Mouse (Mus musculus) lung, postnatal 0 days (tissue): ENCODE results near the gene Hexim2. TPM values are rescaled to one million over a fixed set of nuclear protein-coding genes. Genes with fewer than 3 reads are reported as not detected.
A peak's percentile ranks its signal among the peaks of the same experiment; 100 is the strongest.

Experiments
- ATAC-seq: fragments of 200-750 bp; cut with Nextera tagmentation; 2 replicates; pipeline ENCODE4 v1.8.0; 2017; ENCODE audit warnings: moderate library complexity
- DNase-seq: peaks from one replicate; pipeline ENCODE4 v3.0.0-alpha.2; 2016; ENCODE audit warnings: low spot score
- H3K27ac ChIP-seq: fragments of 300-500 bp; sonication (generic); 2 replicates; pipeline ENCODE4 v1.5.1; 2014; ENCODE audit warnings: antibody characterized with exemption, mild to moderate bottlenecking, low read length, mixed read lengths
- H3K27me3 ChIP-seq: fragments of 300-500 bp; sonication (generic); replicated peaks from 2 replicates; pipeline ENCODE4 v1.6.1; 2014; ENCODE audit warnings: low read length, mixed read lengths; ENCODE audit not compliant: insufficient read depth
- H3K36me3 ChIP-seq: fragments of 300-500 bp; sonication (generic); 2 replicates; pipeline ENCODE4 v1.6.1; 2014; ENCODE audit warnings: low read length, mixed read lengths; ENCODE audit not compliant: insufficient read depth
- H3K4me1 ChIP-seq: fragments of 300-500 bp; sonication (generic); 2 replicates; pipeline ENCODE4 v1.6.1; 2014; ENCODE audit warnings: antibody characterized with exemption, low read depth, low read length, mixed read lengths; ENCODE audit not compliant: insufficient read depth
- H3K4me2 ChIP-seq: fragments of 300-500 bp; sonication (generic); replicated peaks from 2 replicates; pipeline ENCODE4 v1.6.1; 2014; ENCODE audit warnings: low read depth, mild to moderate bottlenecking, low read length, moderate library complexity, mixed read lengths
- H3K4me3 ChIP-seq: fragments of 300-500 bp; sonication (generic); 2 replicates; pipeline ENCODE4 v1.5.1; 2014; ENCODE audit warnings: low read depth, low read length
- H3K9ac ChIP-seq: fragments of 300-500 bp; sonication (generic); replicated peaks from 2 replicates; pipeline ENCODE4 v1.6.1; 2014; ENCODE audit warnings: low read depth, mild to moderate bottlenecking
- H3K9me3 ChIP-seq: fragments of 300-500 bp; sonication (generic); 2 replicates; pipeline ENCODE4 v1.6.1; 2016; ENCODE audit warnings: low read length, mixed read lengths
- CTCF ChIP-seq: IDR thresholded peaks from 2 replicates; pipeline ENCODE4 v1.5.1; 2016; ENCODE audit warnings: antibody characterized with exemption, mild to moderate bottlenecking
- EP300 ChIP-seq: IDR thresholded peaks from 2 replicates; pipeline ENCODE4 v1.6.1; 2016; ENCODE audit warnings: antibody characterized with exemption, mild to moderate bottlenecking, control low read depth
- WGBS: fragments of 180-500 bp; shearing (Covaris S2); extraction: QIAGEN DNeasy Blood & Tissue Kit; methylation state at CpG from one replicate; pipeline ENCODE4 v1.1.7; 2014; 5-methylcytosine and 5-hydroxymethylcytosine counted together
- polyA plus RNA-seq: library from polyadenylated mRNA; unstranded; fragments of >200 nt; fragmentation: Nextera tagmentation; extraction: Ambion mirVana; gene quantifications from 2 replicates; pipeline ENCODE4 v1.2.1, GENCODE M21; 2015

The Hexim2 gene
- polyA plus RNA-seq, 1 experiment from 2014 or later: 6.2 TPM

DNA sequence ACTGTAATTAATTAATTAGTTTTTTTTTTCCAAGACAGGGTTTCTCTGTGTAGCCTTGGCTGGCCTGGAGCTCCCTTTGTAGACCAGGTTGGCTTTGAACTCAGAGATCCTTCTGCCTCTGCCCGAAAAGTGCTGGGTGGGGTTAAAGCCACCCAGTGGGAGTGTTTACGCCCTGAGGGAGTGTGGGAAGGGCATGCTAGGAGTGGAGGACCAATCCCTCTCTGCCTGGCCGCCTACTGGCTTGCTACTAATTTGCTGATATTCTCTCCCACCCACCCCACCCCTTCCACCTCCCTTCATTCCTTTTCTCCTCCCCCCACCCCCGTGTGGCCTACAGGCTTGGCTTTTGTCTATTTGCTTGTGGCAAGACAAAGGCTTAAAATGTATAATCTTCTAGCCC is 25.8 kb upstream of the Hexim2 start:
- no peak overlapping the region for H3K4me2 ChIP-seq
- H3K9me3 ChIP-seq: no peaks in the 10 kb centered on the region
- no peak for TF ChIP-seq EP300
- TF ChIP-seq CTCF: no peak
- H3K36me3 ChIP-seq: 0 out of 2 replicates have a peak, but pooled peaks cover 4% of the 10 kb centered on the region
- H3K9ac ChIP-seq: no peak overlapping the region
- peaks cover 10% of the 10 kb centered on the region for H3K4me1 ChIP-seq
- H3K27me3 ChIP-seq: no peaks in the 10 kb centered on the region
- no peak overlapping the region for H3K27ac ChIP-seq
- no peak overlapping the region for H3K4me3 ChIP-seq
- DNase-seq: no peak
- no peak for ATAC-seq
- WGBS: 69% methylated on average over 4 of the region's 4 CpGs

DNA sequence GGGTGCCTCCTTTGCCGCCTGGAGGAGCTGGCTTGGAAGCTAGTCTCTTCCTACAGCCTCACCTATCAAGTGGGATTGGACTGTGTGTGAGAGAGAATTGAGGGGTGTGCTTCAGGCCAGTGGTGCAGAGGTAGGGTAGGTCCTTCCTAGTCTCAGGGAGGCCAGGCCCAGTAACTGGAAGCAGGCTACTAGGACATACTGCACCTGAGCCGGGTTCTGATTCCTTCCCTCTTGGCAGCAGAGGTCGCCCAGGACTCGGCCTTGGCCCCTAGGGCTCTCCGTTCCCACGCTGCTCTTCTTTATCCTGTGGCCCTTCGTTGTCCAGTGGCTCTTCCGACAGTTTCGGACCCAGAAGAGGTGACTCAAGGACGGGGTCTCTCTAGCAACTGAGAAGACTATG is 20.9 kb upstream of the Hexim2 start:
- H3K9me3 ChIP-seq: no peaks in the 10 kb centered on the region
- peak overlapping the region; percentile 43 for H3K9ac ChIP-seq
- no peak for TF ChIP-seq CTCF
- TF ChIP-seq EP300: no peak
- WGBS: 21% methylated on average over 10 of the region's 10 CpGs
- no peaks in the 10 kb centered on the region for H3K27me3 ChIP-seq
- ATAC-seq (no peak), DNase-seq (no peak)
- H3K36me3 ChIP-seq: no peaks in the 10 kb centered on the region
- peak overlapping the region; percentile 37; the same call in 1 of the 2 replicates for H3K4me3 ChIP-seq
- peak overlapping the region; percentile 75 for H3K4me2 ChIP-seq
- H3K27ac ChIP-seq: peak overlapping the region; percentile 66; the same call in 1 of the 2 replicates
- peaks cover 17% of the 10 kb centered on the region; the same call in 1 of the 2 replicates for H3K4me1 ChIP-seq

DNA sequence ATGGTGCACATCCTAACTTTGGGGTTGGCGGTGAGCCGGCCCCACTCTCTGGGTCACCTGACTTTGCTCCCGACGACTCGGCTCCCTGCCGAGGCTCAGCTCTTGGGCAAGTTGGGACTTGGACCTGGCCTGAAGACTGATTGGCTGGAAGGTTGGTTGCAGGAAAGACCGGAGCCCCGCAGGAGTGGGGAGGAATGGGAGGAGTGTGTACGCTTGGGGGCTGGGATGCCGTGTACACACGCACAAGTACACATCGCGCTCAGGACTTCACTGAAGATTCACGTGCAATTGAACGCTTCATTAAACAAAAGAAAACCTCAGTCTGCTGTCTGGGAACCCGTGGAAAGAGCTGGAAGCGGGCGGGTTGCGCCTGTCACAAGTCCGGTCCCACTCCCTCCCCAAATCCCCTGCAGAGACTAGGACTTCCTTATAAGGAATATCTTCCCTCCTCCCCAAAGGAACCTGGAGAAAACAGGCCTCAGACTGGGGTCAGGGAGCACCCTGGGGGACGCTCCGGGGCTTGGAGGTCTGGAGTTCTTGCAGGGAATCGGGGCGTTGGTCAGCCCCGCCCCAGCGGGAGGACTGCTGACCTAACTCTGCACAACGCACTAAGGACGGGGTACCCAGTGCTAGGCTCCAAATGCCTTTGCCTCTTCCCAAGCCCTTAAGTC is 20.2 kb upstream of the Hexim2 start:
- H3K27ac ChIP-seq: peak overlapping the region; percentile 66; the same call in 1 of the 2 replicates
- H3K4me3 ChIP-seq: peak overlapping the region; percentile 37
- peak; percentile 22 for ATAC-seq
- peaks cover 17% of the 10 kb centered on the region; the same call in 1 of the 2 replicates for H3K4me1 ChIP-seq
- no peaks in the 10 kb centered on the region for H3K36me3 ChIP-seq
- no peaks in the 10 kb centered on the region for H3K9me3 ChIP-seq
- DNase-seq: peak; percentile 82
- peak overlapping the region; percentile 43 for H3K9ac ChIP-seq
- TF ChIP-seq EP300: no peak
- no peak for TF ChIP-seq CTCF
- no peaks in the 10 kb centered on the region for H3K27me3 ChIP-seq
- WGBS: 2% methylated on average over 28 of the region's 28 CpGs
- peak overlapping the region; percentile 75 for H3K4me2 ChIP-seq

DNA sequence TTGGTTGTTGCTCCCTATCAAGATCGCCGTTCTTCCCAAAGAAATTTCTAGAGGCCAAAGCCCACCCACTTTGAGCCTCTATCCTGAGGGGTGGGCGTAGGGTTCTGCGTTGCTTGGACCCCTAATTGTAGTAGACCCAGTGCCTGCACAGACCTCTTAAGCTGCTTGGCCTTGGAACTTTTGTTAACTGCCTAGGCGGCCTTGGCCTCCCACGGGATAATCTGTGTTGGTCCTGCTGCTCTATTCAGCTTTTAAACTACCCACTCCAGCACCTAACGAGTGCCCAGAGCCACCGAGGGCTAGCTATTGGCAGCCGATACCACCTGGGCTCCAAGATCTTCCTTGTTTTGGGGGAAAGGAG is 19.7 kb upstream of the Hexim2 start:
- ATAC-seq: no peak
- DNase-seq: no peak
- H3K9ac ChIP-seq: peak overlapping the region; percentile 43
- H3K36me3 ChIP-seq: no peaks in the 10 kb centered on the region
- peak overlapping the region; percentile 37 for H3K4me3 ChIP-seq
- peaks cover 17% of the 10 kb centered on the region; the same call in 1 of the 2 replicates for H3K4me1 ChIP-seq
- H3K4me2 ChIP-seq: peak overlapping the region; percentile 75
- no peaks in the 10 kb centered on the region for H3K9me3 ChIP-seq
- peak overlapping the region; percentile 66; the same call in 1 of the 2 replicates for H3K27ac ChIP-seq
- TF ChIP-seq CTCF (no peak), EP300 (no peak)
- WGBS: 27% methylated on average over 9 of the region's 9 CpGs
- no peaks in the 10 kb centered on the region for H3K27me3 ChIP-seq

DNA sequence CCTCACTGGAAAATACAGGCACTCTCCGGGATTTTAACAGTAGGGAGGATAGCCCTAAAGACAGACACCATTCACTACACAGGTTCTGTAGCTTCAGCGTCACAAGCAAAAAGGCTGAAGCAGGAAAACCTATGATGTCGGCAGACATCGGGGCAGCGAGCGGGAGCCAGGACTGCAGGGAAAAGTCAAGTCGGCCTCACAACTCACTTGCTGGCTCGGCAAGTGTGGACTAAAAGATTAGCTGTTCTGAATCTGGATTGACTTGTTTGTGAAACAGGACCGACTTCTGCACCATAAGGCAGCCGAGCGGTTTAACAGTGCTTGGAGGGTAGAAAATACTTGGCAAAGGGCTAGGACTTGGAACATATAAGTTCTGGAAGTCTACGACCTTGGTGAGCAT is 19.2 kb upstream of the Hexim2 start:
- Histone ChIP-seq H3K36me3 (no peaks in the 10 kb centered on the region), H3K4me3 (no peak overlapping the region), H3K4me2 (no peak overlapping the region), H3K4me1 (peaks cover 17% of the 10 kb centered on the region; the same call in 1 of the 2 replicates), H3K9me3 (no peaks in the 10 kb centered on the region), H3K9ac (no peak overlapping the region), H3K27me3 (no peaks in the 10 kb centered on the region), H3K27ac (no peak overlapping the region)
- no peak for TF ChIP-seq EP300
- WGBS: 48% methylated on average over 12 of the region's 12 CpGs
- ATAC-seq: no peak
- no peak for DNase-seq

DNA sequence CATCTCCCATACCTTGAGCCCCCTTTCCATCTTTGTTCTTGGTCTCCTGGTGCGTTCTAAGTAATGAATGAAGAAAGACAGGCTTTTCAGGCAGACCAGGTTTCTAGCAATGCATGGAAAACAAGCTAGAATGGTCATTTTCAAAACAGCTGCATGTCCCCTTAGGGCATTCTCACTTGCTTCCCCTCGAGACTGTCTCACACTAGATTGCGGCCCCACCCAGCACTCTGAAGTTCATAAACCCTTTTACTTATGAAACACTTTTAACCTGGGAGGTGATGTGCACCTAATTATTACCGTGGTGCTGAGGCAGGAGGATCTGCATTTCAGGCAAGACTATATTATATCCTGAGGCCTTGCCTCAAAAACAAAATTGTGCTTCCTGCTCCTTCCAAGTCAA is 18.5 kb upstream of the Hexim2 start:
- Histone ChIP-seq H3K4me1 (peaks cover 21% of the 10 kb centered on the region; the same call in 1 of the 2 replicates), H3K9ac (no peak overlapping the region), H3K36me3 (no peaks in the 10 kb centered on the region), H3K4me2 (no peak overlapping the region), H3K4me3 (no peak overlapping the region), H3K9me3 (no peaks in the 10 kb centered on the region), H3K27me3 (no peaks in the 10 kb centered on the region), H3K27ac (no peak overlapping the region)
- WGBS: 71% methylated on average over 4 of the region's 4 CpGs
- ATAC-seq (no peak), DNase-seq (no peak)
- TF ChIP-seq CTCF: no peak
- TF ChIP-seq EP300: no peak
